Mouse (Mus musculus): ENCODE measurements around the gene Btbd35f5.
"Not testable (repeated sequence)": the region's sequence is repeated elsewhere in the genome, so short reads cannot be mapped to it uniquely, and the experiment has no call there.

The Btbd35f5 gene

GRCm38 (mm10) chrX:32973597-32973996 is at the start of gene Btbd35f5:
TSS of gene Btbd35f5 (plus strand) at chrX:32973897.
- DNase-seq (ENCODE audit: low read depth in 1 of 2, low spot score in 2 of 2): not testable (repeated sequence)

- not testable (repeated sequence) for DNase-seq (ENCODE audit: low read depth in 1 of 2, low spot score in 2 of 2)
These were observed 32.2 kb upstream of the Btbd35f5 start, which contains the start of gene Gm21789 for GRCm38 (mm10) chrX:32941468-32941867. TSS of gene Gm21789 (plus strand) at chrX:32941768.

Measured in monocyte, adult 2 months (primary cell).